Mouse (Mus musculus) cerebellum, adult 11 months (tissue): ENCODE results near the gene 2310002L09Rik.
"Not testable (repeated sequence)": the region's sequence is repeated elsewhere in the genome, so short reads cannot be mapped to it uniquely, and the experiment has no call there.

Source experiments
- DNase-seq: peaks from one replicate; pipeline ENCODE4 v3.0.0; 2022

The 2310002L09Rik gene

GRCm38 (mm10) chr4:73950375-73950896 is at the start of gene 2310002L09Rik:
Gene 2310002L09Rik (minus strand): TSS chr4:73950846.
- DNase-seq, result no peak

- DNase-seq, result no peak
Observed at GRCm38 (mm10) chr4:73980454-73980853, 29.8 kb upstream of the 2310002L09Rik start.

GRCm38 (mm10) chr4:73920660-73921059 is 30.0 kb downstream of the 2310002L09Rik start, which contains the start of gene Gm11756:
Gene Gm11756 (minus strand): TSS chr4:73920760.
- not testable (repeated sequence) for DNase-seq

- DNase-seq, result not testable (repeated sequence)
Observed at GRCm38 (mm10) chr4:73905853-73906252, 44.8 kb downstream of the 2310002L09Rik start, which contains the start of gene Gm13871. Gene Gm13871 (minus strand): TSS chr4:73905953.

GRCm38 (mm10) chr4:73891012-73891411 is 59.6 kb downstream of the 2310002L09Rik start, which contains the start of gene Gm11757:
Gene Gm11757 (minus strand): TSS chr4:73891112.
- not testable (repeated sequence) for DNase-seq
